Mouse (Mus musculus): ENCODE data around the gene Snorc.
A peak's percentile ranks its signal among the peaks of the same experiment; 100 is the strongest.
"Not testable (repeated sequence)": the region's sequence is repeated elsewhere in the genome, so short reads cannot be mapped to it uniquely, and the experiment has no call there.

The Snorc gene

GRCm38 (mm10) chr1:87469971-87470370 is at the start of gene Snorc:
Snorc (plus strand) TSS chr1:87470271.
- DNase-seq, result not testable (repeated sequence)

DNA sequence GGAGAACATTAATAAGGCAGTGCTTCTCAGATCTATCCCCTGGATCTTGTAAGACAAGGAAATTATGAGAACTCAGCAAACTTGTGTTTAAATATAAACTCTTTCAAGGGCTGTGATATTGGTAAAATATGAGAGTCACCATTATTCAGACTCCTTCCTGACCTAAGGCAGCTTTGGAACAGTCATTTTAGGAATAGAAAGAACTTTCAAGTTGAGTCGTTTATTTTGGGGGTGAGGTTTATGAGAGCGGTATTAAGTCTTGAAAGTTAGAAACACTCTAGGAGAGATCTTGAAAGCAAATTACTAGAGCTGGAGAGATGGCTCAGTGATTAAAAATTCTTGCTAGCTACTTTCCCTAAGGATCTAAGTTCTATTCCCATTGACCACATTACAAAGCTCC is 34.9 kb upstream of the Snorc start:
- no peak for DNase-seq

- DNase-seq, result no peak
Observed at GRCm38 (mm10) chr1:87436583-87436982, 33.5 kb upstream of the Snorc start.

DNA sequence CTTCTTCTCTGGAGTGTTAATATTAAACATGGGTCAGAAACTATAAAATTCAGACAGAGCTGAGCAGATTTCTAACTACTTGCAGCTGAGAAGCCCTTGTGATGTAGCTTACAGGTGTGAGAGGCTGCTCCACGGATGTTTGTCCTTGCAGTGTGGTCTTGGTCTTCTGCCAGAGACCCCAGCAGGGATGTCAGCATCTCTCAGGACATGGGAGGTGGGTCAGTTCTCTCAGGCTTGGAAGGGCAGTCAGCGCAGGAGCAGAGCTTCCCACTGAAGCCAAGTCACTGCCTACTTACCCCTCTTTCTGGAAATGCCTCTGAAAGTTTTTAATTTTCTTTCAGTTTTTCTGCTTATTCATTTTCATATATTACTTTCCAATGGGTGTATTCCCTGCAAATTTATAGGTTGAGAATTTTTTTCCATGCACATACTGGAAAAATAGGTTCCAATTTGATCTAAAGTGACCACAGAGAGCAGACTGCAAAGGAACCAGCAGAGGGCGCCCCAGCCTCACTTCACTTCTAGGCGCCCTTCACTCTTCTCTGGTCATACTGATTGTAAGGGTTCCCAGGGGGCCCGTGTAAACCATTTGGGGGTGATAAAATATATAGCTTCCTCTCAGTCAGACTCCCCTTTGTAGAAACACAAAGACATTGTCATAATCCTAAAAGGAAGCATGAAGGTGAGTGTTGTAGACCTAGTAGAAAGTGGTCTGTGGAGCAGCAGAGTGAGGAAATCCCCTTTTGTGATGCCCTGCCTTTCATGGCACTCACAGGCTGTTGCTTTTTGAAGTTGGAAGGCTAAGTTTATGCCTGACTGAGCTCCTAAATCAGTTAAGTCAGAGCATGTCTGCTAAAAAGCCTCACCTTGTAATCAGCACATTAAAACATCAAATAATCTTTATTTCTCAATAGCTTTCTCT is 22.6 kb upstream of the Snorc start:
- peak; percentile 82 for DNase-seq

GRCm38 (mm10) chr1:87449432-87449831 is 20.6 kb upstream of the Snorc start:
- no peak for DNase-seq

DNA sequence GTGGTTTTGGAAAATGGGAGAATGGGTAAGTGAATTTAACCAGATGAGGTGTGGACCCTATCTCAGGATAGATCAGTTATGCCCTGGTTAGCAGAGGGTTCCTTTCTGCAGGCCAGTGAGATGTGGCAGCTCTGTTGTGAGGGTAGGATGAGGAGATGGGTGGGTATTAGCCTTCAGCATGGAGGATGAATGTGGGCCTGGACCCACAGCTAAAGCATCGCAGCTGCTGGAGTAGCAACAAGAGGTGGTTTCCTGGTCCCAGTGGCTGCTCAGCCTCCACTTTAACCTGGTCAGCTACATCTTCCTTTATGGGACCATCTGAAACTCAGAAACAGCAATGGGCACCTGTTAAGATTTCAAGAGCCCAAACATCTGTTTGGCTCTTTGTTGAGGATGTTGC is 13.6 kb upstream of the Snorc start:
- DNase-seq, result no peak

- DNase-seq, result no peak
Observed at GRCm38 (mm10) chr1:87458045-87458444, 12.0 kb upstream of the Snorc start.

DNA sequence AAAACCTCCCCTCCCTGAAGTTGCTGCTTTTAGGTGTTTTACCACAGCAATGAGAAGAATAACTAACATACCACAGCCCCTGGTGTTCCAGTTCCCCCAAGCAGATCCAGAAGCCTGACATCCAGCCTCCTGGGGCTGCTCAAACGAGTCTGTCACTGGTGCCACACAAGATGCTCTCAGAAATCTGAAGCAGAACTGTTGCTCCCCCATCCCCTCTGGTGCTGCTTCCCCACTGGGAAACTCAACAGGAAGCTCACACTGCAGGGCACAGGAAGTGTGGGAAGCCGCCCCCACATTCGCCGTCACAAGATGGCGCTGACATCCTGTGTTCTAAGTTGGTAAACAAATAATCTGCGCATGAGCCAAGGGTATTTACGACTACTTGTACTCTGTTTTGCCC is 10.2 kb upstream of the Snorc start:
- DNase-seq, result not testable (repeated sequence)

GRCm38 (mm10) chr1:87467469-87467868 is 2.6 kb upstream of the Snorc start:
- DNase-seq, result no peak

DNA sequence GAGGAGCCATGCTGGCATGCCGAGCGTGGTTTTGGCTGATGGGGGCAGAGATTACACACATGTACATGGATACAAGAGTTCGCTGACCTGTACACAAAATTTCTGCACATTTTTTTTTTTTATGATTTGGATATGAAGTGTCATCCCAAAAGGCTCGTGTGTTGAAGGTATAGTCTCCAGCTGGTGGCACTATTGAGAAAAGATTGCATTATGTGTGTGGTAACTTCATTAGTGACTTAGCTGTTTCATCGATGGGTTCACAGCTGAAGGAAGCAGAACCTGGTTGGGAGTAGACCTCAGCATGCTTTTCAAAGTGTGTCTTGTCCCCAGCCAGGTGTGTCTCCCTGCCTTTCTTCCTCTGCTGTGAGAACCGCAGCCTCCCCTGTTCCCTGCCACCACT is 1.8 kb upstream of the Snorc start:
- no peak for DNase-seq

DNA sequence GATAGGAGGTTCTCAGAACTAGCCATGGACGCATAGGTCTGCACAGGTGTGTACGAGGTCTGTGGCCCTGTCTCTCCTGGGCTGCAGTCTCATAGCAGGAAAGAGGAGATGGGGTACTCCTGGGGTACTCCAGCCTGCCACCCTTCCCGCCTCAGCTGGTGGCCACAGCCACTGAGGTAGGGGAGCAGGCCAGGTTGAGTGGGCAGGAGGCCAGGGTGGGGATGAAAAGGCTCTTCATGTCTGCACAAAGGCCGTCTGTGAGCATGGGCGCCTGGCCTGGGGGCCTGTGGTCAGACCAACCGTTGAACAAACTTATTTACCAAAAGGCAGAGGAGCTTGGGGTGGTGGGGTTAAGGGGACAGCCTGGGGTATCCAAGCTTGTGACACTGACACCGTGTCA is 1.8 kb downstream of the Snorc start:
- peak; percentile 55 for DNase-seq

DNA sequence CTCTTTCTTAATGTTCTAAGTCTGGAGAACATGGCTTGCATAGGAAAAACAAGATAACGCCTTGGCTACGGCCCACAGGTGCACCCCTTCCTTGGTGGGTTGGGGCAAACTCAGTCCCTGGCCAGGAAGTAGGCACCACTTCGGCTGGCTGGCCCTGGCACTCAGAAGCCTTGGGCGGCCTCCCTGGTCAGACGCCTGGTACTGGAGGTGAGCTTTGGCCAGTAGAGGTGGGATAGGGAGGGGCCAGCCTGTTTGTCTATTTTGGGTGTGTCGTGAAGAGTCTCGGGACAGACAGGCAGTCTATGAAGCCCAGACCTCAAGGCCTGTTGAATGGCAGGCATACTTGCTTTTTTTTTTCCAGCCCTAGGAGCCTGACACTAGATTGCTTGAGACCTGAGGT is 2.5 kb downstream of the Snorc start:
- DNase-seq, result no peak

GRCm38 (mm10) chr1:87475076-87475895 is 5.2 kb downstream of the Snorc start:
- peak; percentile 75 for DNase-seq

GRCm38 (mm10) chr1:87482546-87482945 is 12.5 kb downstream of the Snorc start:
- DNase-seq, result no peak

GRCm38 (mm10) chr1:87486386-87486785 is 16.3 kb downstream of the Snorc start:
- DNase-seq, result no peak

- no peak for DNase-seq
Observed at GRCm38 (mm10) chr1:87492285-87492684, 22.2 kb downstream of the Snorc start.

DNA sequence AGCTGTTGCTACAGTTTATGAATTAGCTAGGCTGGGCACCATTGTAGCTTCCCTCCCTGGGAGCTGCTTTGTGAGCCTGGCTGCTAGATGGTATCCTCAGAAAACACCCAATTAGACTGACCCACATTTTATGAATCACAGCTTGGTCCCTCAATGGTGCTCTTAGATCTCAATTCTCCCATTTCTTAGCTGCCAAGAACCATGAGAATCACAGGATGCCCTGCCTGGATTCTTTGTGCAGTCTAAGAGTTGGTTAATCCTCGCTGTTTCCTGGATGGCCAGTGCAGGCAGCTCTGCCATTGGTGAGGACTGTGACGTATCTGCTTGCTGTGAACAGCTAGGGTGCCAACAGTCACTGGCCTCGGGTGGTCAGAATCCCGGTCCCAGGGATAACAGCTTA is 23.5 kb downstream of the Snorc start:
- DNase-seq, result no peak

DNA sequence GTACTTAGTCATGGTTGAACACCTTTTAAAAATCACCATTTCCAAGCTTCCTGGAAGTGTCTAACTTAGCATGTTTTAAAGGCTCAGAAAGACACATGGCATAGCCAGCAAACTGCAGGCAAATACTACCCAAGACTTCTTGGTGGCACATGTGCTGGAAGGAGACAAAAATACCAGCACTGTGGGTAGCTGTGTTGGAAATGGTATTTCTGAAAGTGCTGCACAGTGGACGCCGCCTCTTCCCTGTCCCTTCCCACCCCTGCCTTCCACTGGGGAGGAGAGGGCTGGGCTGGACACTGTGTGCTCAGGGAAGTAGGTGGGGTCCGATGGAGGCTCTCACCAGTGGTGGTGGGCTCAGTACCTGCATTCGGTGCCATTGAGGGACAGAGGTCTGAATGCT is 35.5 kb downstream of the Snorc start:
- no peak for DNase-seq

GRCm38 (mm10) chr1:87507857-87508256 is 37.8 kb downstream of the Snorc start:
- no peak for DNase-seq

DNA sequence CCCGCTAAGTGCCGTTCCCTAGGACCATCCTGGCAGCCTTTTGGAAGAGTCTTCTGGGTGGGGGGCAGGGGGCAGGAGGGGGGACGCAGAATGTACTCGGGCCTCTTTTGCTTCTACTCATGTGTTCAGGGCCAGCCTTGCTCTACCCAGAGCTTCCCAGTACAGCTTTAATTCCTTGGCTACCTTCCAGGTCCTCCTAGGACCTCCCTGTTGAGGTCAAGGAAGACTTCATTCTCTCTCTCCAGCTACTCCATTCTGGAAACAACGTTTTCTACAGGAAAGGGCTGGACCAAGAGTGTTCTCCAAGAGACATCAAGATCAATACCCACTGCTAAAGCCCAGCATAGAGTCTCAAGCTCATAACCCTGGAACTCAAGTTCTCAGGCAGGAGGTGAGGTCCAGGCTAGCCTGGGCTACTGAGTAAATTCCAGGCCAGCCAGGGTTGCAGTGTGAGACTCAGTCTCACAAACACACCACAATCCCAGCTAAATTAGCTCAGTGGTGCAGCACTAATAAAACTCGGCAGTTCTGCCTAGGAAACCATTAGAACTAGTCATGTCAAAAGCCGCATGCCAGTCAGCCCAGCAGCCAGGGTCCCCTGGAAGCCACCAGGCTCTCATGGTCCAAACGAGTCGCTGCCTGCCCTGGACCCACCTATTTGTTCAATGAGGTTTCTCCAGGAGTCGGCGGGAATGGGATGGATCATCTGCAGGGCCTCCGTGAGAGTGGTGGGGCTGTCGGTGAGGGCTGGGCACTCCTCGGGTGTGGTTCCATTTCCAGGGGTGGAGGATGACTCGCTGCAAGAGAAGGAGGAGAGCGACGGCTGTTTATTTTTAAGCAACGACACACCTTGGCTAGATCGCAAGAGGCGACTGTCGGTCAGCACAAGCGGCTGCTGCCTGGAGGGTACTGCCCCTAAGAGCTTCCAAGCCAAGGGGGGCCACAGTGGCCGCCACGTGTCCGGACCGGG is 38.8 kb downstream of the Snorc start:
- DNase-seq, result no peak

DNA sequence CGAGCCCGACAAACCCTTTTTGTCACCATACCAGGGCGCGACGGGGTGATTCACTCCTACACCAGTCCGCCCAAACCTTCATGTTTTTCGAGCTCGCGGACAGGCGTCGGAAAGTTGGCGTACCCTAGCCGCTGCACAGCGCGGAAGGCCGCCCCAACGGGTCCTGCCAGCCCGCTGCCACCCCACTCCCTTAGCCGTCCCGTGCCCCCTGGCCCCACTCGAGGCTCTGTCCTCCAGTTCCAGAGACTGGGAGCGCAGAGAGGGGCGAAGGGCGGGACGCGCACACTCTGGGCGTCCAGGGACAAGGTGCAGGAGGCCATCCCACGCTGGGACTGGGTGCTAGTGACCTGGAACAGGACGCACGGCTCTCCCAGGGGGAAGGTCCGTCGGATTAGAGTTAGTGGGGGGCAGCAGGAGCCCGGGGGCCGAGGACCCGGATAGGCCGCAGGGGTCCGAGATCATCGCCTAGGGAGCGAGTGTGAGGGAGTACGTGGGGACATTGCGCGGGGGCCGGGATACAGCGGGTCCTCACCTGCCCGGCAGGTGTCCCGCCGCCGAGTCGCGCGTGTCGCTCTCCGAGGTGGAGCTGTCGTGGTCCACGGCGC is 39.6 kb downstream of the Snorc start, which contains the start of gene Neu2:
Neu2 (plus strand) TSS at position 329 of the 605 bp plus-strand sequence.
- DNase-seq, result peak; percentile 35

GRCm38 (mm10) chr1:87510166-87510691 is 40.2 kb downstream of the Snorc start:
- peak; percentile 78 for DNase-seq
